Mouse (Mus musculus): Measurements from ENCODE around the gene Tbcb. TPM values are rescaled to one million over a fixed set of nuclear protein-coding genes. Genes with fewer than 3 reads are reported as not detected.

Tbcb gene
- polyA plus RNA-seq (2011; ENCODE audit: insufficient read depth, insufficient read length, low replicate concordance, missing spikeins): 24.0 and 67.8 TPM in 2 replicates

GRCm38 (mm10) chr7:30231669-30232454, at the start of gene Tbcb, which contains the start of gene Polr2i:
Tbcb (minus strand) TSS chr7:30232272.
Polr2i (plus strand) TSS chr7:30231948.
- TF ChIP-seq POLR2A (IDR thresholded peaks at IDR 0.05; ENCODE audit: borderline replicate concordance, control insufficient read depth, low read depth, low read length): peak; percentile 69
- TF ChIP-seq CTCF (IDR thresholded peaks at IDR 0.05; ENCODE audit: control insufficient read depth, insufficient read depth, low read length): no peak

GRCm38 (mm10) chr7:30281522-30281921, 49.5 kb upstream of the Tbcb start:
- no peak for TF ChIP-seq POLR2A (IDR thresholded peaks at IDR 0.05; ENCODE audit: borderline replicate concordance, control insufficient read depth, low read depth, low read length)
- no peak for TF ChIP-seq CTCF (IDR thresholded peaks at IDR 0.05; ENCODE audit: control insufficient read depth, insufficient read depth, low read length)
- H3K27ac ChIP-seq (ENCODE audit: control insufficient read depth, insufficient read depth, low read depth, low read length, poor library complexity): no peak overlapping the region
- no peaks in the 10 kb centered on the region; the same call in 1 of the 2 replicates for H3K4me1 ChIP-seq (ENCODE audit: control insufficient read depth, insufficient read depth, low read length)
- WGBS: 81% methylated on average over 4 of the region's 4 CpGs
- no peak overlapping the region for H3K4me3 ChIP-seq (replicated peaks; ENCODE audit: control insufficient read depth, low read depth, low read length)

More at GRCm38 (mm10) chr7:30231669-30232454, at the start of gene Tbcb, which contains the start of gene Polr2i:
- under 1% methylated on average over 67 of the region's 67 CpGs for WGBS
- Histone ChIP-seq H3K27ac (ENCODE audit: control insufficient read depth, insufficient read depth, low read depth, low read length, poor library complexity) (peak within 1 kb of the TSS; percentile 46), H3K4me1 (ENCODE audit: control insufficient read depth, insufficient read depth, low read length) (peaks cover 1% of the 10 kb centered on the region; the same call in 1 of the 2 replicates), H3K4me3 (replicated peaks; ENCODE audit: control insufficient read depth, low read depth, low read length) (peak within 1 kb of the TSS; percentile 71)

- under 1% methylated on average over 20 of the region's 20 CpGs for WGBS
- Histone ChIP-seq H3K27ac (ENCODE audit: control insufficient read depth, insufficient read depth, low read depth, low read length, poor library complexity) (peak overlapping the region; percentile 90), H3K4me3 (replicated peaks; ENCODE audit: control insufficient read depth, low read depth, low read length) (peak overlapping the region; percentile 82), H3K4me1 (ENCODE audit: control insufficient read depth, insufficient read depth, low read length) (no peaks in the 10 kb centered on the region; the same call in 1 of the 2 replicates)
- TF ChIP-seq CTCF (IDR thresholded peaks at IDR 0.05; ENCODE audit: control insufficient read depth, insufficient read depth, low read length) (peak; percentile 14; the same call in 1 of the 2 replicates), POLR2A (IDR thresholded peaks at IDR 0.05; ENCODE audit: borderline replicate concordance, control insufficient read depth, low read depth, low read length) (0 out of 2 replicates have a peak, but pooled peaks have one; percentile 34)
Observed at GRCm38 (mm10) chr7:30280670-30281138, 48.6 kb upstream of the Tbcb start.

GRCm38 (mm10) chr7:30279951-30280669, 48.0 kb upstream of the Tbcb start, which contains the start of the genes Thap8 and Wdr62:
Thap8 (plus strand) TSS chr7:30280094.
Wdr62 (minus strand) TSS chr7:30280419.
- Histone ChIP-seq H3K4me1 (ENCODE audit: control insufficient read depth, insufficient read depth, low read length) (no peaks in the 10 kb centered on the region; the same call in 1 of the 2 replicates), H3K4me3 (replicated peaks; ENCODE audit: control insufficient read depth, low read depth, low read length) (peak within 1 kb of the TSS; percentile 82), H3K27ac (ENCODE audit: control insufficient read depth, insufficient read depth, low read depth, low read length, poor library complexity) (peak within 1 kb of the TSS; percentile 90)
- TF ChIP-seq CTCF (IDR thresholded peaks at IDR 0.05; ENCODE audit: control insufficient read depth, insufficient read depth, low read length) (no peak), POLR2A (IDR thresholded peaks at IDR 0.05; ENCODE audit: borderline replicate concordance, control insufficient read depth, low read depth, low read length) (peak; percentile 60; the same call in 1 of the 2 replicates)
- WGBS: under 1% methylated on average over 49 of the region's 49 CpGs

GRCm38 (mm10) chr7:30279536-30279935, 47.5 kb upstream of the Tbcb start:
- Histone ChIP-seq H3K4me3 (replicated peaks; ENCODE audit: control insufficient read depth, low read depth, low read length) (peak overlapping the region; percentile 82), H3K4me1 (ENCODE audit: control insufficient read depth, insufficient read depth, low read length) (no peaks in the 10 kb centered on the region; the same call in 1 of the 2 replicates), H3K27ac (ENCODE audit: control insufficient read depth, insufficient read depth, low read depth, low read length, poor library complexity) (peak overlapping the region; percentile 90; the same call in 1 of the 2 replicates)
- TF ChIP-seq POLR2A (IDR thresholded peaks at IDR 0.05; ENCODE audit: borderline replicate concordance, control insufficient read depth, low read depth, low read length) (no peak), CTCF (IDR thresholded peaks at IDR 0.05; ENCODE audit: control insufficient read depth, insufficient read depth, low read length) (no peak)
- under 1% methylated on average over 6 of the region's 6 CpGs for WGBS

- TF ChIP-seq CTCF (IDR thresholded peaks at IDR 0.05; ENCODE audit: control insufficient read depth, insufficient read depth, low read length): no peak
- no peak for TF ChIP-seq POLR2A (IDR thresholded peaks at IDR 0.05; ENCODE audit: borderline replicate concordance, control insufficient read depth, low read depth, low read length)
- Histone ChIP-seq H3K27ac (ENCODE audit: control insufficient read depth, insufficient read depth, low read depth, low read length, poor library complexity) (no peak overlapping the region), H3K4me3 (replicated peaks; ENCODE audit: control insufficient read depth, low read depth, low read length) (no peak overlapping the region)
Observed at GRCm38 (mm10) chr7:30278911-30279310, 46.8 kb upstream of the Tbcb start.

GRCm38 (mm10) chr7:30274383-30274782, 42.3 kb upstream of the Tbcb start:
- Histone ChIP-seq H3K27ac (ENCODE audit: control insufficient read depth, insufficient read depth, low read depth, low read length, poor library complexity) (no peak overlapping the region), H3K4me3 (replicated peaks; ENCODE audit: control insufficient read depth, low read depth, low read length) (no peak overlapping the region), H3K4me1 (ENCODE audit: control insufficient read depth, insufficient read depth, low read length) (no peaks in the 10 kb centered on the region)
- no peak for TF ChIP-seq CTCF (IDR thresholded peaks at IDR 0.05; ENCODE audit: control insufficient read depth, insufficient read depth, low read length)
- 89% methylated on average over 6 of the region's 6 CpGs for WGBS

More at GRCm38 (mm10) chr7:30278911-30279310, 46.8 kb upstream of the Tbcb start:
- H3K4me1 ChIP-seq (ENCODE audit: control insufficient read depth, insufficient read depth, low read length): no peaks in the 10 kb centered on the region; the same call in 1 of the 2 replicates
- 48% methylated on average over 2 of the region's 2 CpGs for whole genome bisulfite sequencing
